Mouse (Mus musculus) embryo, embryonic 10.5 days (tissue): ENCODE data around the gene Bzw2.

Source experiments
- DNase-seq: peaks from one replicate; pipeline ENCODE4 v3.0.0-alpha.2; 2015; ENCODE audit warnings: low spot score

Gene Bzw2

DNA sequence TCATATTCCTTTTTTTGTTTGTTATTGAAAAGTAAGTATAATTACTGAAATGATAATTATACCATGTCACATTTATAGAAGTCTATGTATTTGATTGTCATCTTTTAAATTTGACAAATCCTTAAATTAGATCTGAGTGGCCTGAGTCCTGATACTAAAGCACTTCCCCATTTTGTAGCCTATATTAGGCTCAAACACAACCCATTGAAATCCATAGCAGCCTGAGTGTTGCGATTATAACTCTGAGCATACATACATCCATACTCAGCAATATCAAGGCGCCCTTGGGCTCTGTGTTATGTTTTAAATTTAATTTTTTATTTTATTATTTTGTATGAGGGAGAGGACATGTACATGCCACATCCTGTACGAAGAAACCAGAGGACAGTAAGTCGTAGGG is 87.6 kb downstream of the Bzw2 start:
- no peak for DNase-seq

DNA sequence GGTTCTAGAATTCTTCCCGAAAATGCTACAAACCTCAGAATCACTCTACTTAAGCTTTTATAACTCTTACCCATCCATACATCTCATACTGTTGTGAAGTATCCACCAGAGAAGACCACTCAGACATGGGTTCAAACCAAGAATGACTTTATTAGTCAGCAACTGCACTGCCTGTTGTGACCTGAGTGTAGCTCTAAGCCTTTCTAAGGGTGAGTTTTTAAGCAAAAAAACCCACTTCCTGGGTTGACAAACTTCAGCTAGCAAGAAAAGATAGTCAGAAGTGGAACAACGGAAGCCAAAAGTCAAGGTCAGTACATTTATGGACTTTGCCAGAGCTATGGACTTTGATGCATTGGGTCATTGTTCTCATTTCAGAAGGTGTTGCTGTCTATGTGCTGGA is 90.3 kb downstream of the Bzw2 start:
- DNase-seq, result no peak

DNA sequence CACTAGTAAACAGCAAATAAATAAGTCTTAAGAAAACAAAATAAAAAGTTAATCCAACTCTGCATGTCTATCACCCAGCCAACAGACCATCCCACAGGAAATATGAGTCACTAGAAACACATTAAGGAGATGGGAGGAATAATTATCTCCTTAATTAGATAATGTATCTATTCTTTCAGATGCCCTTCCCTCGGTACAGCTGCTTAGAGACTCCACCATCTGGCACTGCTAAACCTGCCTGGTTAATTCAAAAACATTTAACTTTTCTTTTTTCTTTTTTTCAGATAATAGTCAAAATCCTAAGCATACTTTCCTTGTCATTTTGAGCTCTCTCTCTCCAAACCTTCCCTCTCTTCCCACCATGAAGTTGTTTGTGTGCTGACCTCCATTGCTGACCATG is 92.0 kb downstream of the Bzw2 start:
- no peak for DNase-seq

DNA sequence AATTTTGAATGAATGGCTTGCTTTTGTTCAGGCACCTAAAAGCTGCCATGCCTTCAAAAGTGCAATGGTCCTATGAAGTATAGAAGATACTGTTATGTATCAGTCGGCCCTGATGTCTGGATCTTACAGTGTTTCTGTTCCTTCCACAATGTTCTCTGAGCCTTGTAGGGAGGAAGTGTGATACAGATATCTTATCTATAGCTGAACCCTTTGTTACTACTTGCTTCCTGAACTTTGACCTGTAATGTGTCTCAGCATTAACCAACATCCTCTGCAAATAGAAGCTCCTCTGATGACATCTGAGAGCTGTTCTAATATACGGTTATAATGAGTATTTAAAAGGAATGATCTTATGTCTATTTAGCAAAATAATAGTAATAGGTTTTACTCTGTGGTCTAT is 100.2 kb downstream of the Bzw2 start:
- DNase-seq, result no peak

DNA sequence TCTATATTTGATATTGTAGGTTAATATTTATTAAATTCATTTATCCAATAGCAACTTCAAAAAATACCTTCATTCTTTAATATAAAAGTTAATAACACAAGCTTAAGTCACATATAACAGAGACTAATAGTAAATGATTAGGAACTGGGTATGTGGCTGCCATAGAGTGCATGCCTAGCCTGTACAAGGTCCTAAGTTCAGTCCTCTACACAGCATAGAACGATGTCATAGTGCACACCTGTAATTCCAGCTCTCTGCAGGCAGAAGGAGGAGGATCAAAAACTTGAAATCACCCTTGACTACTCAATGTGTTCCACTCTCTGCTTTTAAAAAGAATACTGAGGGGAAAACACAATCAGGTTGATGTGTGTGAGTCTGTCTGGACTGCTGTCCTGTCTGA is 107.6 kb downstream of the Bzw2 start:
- no peak for DNase-seq

DNA sequence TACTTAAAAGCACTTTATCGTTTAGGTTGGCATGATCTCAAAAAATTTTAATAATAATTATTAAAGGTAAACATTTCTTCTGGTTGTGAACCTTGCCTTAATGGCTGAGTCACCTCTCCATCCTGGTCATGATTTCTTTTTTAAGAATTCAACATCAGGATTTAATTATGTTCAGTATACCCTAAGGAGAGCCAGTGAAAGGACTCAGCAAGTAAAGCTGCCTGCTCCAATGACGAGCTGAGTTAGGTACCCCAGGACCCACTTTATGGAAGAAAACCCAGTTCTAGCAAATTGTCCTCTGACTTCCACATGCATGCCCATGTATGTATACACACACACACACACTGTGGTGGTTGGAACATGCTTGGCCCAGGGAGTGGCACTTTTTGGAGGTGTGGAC is 110.3 kb downstream of the Bzw2 start:
- no peak for DNase-seq

DNA sequence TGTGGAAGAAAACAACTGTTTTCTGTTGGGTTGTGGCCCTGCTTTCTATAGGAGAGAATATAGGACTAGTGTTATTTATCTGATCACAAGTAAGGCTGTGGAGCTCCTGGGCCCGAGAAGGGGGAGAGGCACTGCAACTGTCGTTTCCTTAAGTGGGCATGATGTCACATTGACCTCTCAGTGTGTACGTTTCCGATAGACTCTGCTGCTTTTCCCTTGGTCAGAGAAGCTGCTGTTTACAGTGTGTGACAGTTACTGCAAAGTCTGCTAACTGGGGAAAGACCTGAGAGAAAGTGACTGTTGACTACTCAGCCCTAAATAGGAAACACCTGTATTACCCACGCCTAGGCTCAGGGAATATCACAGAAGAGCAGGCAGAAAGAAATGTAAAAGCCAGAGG is 111.7 kb downstream of the Bzw2 start:
- DNase-seq, result peak; percentile 5

DNA sequence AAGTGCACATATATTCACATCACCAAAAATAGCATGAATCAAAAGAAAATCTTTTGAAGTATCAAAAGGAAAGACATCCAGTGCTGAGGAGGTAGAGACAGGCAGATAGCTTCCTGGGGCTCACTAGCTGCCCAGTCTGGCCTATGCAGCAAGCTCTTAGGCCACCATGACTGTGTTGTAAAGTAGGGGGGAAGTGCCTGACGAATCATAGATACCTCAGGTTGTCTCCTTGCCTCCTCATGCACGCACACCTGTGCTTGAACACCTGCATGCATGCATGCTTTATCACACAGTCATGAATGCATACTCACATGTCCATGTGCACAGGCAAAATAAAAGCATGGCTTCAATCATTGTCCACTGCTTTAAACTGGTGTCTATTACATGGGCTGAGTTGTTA is 113.2 kb downstream of the Bzw2 start:
- DNase-seq, result no peak

DNA sequence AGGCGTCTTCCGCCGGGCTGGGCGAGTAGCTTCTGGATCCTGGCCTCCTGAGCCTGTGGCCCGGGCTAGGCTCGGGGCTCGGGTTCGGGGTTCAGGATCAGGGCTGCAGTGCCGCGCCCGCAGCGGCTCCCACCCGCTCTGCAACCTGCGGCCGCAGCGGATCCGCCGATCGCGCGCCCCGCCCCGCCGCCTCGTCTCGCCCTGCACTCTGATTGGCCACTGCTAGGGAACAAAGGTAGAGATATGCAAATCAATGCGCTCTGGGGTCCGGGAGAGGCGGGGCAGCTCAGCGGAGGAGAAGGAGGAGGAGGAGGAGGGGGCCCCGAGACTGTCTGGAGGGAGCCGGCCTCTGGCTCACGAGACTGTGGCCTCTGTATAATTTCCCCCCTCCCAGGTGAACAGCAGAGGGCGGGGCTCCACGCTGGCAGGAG is 115.5 kb downstream of the Bzw2 start, which contains the start of gene Tspan13:
Gene Tspan13, minus strand, starts transcription at position 153 of the 431 bp plus-strand sequence.
- peak; percentile 93 for DNase-seq
